Mouse (Mus musculus) midbrain, embryonic 12.5 days (tissue): ENCODE results near the gene Stk10. TPM values are rescaled to one million over a fixed set of nuclear protein-coding genes. Genes with fewer than 3 reads are reported as not detected.
"Not testable (repeated sequence)": the region's sequence is repeated elsewhere in the genome, so short reads cannot be mapped to it uniquely, and the experiment has no call there.

ENCODE experiments used
- ATAC-seq: fragments of 200-750 bp; cut with Nextera tagmentation; 2 replicates; pipeline ENCODE4 v1.8.0; 2017; ENCODE audit warnings: low read depth, moderate TSS enrichment, moderate library complexity; ENCODE audit not compliant: low FRiP score
- H3K27ac ChIP-seq: fragments of 300-500 bp; sonication (generic); replicated peaks from 2 replicates; pipeline ENCODE4 v1.5.1; 2016; ENCODE audit warnings: mild to moderate bottlenecking
- H3K27me3 ChIP-seq: fragments of 300-500 bp; sonication (generic); 2 replicates; pipeline ENCODE4 v1.6.1; 2016; ENCODE audit warnings: mild to moderate bottlenecking
- H3K36me3 ChIP-seq: fragments of 300-500 bp; sonication (generic); 2 replicates; pipeline ENCODE4 v1.6.1; 2016
- H3K4me1 ChIP-seq: fragments of 300-500 bp; sonication (generic); 2 replicates; pipeline ENCODE4 v1.6.1; 2016
- H3K4me2 ChIP-seq: fragments of 300-500 bp; sonication (generic); replicated peaks from 2 replicates; pipeline ENCODE4 v1.6.1; 2016; ENCODE audit warnings: mild to moderate bottlenecking, moderate library complexity
- H3K4me3 ChIP-seq: fragments of 300-500 bp; sonication (generic); 2 replicates; pipeline ENCODE4 v1.5.1; 2016; ENCODE audit warnings: mild to moderate bottlenecking
- H3K9ac ChIP-seq: fragments of 300-500 bp; sonication (generic); replicated peaks from 2 replicates; pipeline ENCODE4 v1.6.1; 2016; ENCODE audit warnings: mild to moderate bottlenecking, moderate library complexity
- H3K9me3 ChIP-seq: fragments of 300-500 bp; sonication (generic); 2 replicates; pipeline ENCODE4 v1.6.1; 2016; ENCODE audit warnings: mild to moderate bottlenecking
- WGBS: fragments of 180-500 bp; shearing (Covaris S2); methylation state at CpG from one replicate; pipeline ENCODE4 v1.1.7; 2016; 5-methylcytosine and 5-hydroxymethylcytosine counted together
- polyA plus RNA-seq: library from polyadenylated mRNA; unstranded; fragments of >200 nt; fragmentation: Nextera tagmentation; extraction: Ambion mirVana; gene quantifications from 2 replicates; pipeline ENCODE4 v1.2.1, GENCODE M21; 2016

Stk10 gene
- polyA plus RNA-seq, 1 experiment from 2014 or later: 1.8 TPM

GRCm38 (mm10) chr11:32503711-32504110, 29.4 kb upstream of the Stk10 start:
- H3K27ac ChIP-seq: no peak overlapping the region
- no peak overlapping the region for H3K9ac ChIP-seq
- 96% methylated on average over 2 of the region's 2 CpGs for WGBS
- no peak for ATAC-seq
- H3K36me3 ChIP-seq: peaks cover 14% of the 10 kb centered on the region
- H3K4me3 ChIP-seq: no peak overlapping the region
- no peaks in the 10 kb centered on the region for H3K4me1 ChIP-seq
- no peaks in the 10 kb centered on the region for H3K27me3 ChIP-seq
- H3K9me3 ChIP-seq: no peaks in the 10 kb centered on the region
- H3K4me2 ChIP-seq: no peak overlapping the region

- Histone ChIP-seq H3K9me3 (no peaks in the 10 kb centered on the region), H3K4me1 (no peaks in the 10 kb centered on the region), H3K4me2 (no peak overlapping the region), H3K27me3 (no peaks in the 10 kb centered on the region), H3K9ac (no peak overlapping the region), H3K27ac (no peak overlapping the region), H3K4me3 (no peak overlapping the region), H3K36me3 (peaks cover 10% of the 10 kb centered on the region)
- WGBS: 86% methylated on average over 7 of the region's 7 CpGs
- ATAC-seq: no peak
These were observed 27.9 kb upstream of the Stk10 start for GRCm38 (mm10) chr11:32505091-32505739.

GRCm38 (mm10) chr11:32510930-32511329, 22.2 kb upstream of the Stk10 start:
- WGBS: 95% methylated on average over 1 of the region's 1 CpGs
- Histone ChIP-seq H3K27ac (no peak overlapping the region), H3K27me3 (no peaks in the 10 kb centered on the region), H3K4me1 (no peaks in the 10 kb centered on the region), H3K36me3 (peaks cover 2% of the 10 kb centered on the region; the same call in 1 of the 2 replicates), H3K9me3 (no peaks in the 10 kb centered on the region), H3K4me2 (no peak overlapping the region), H3K9ac (no peak overlapping the region), H3K4me3 (no peak overlapping the region)
- no peak for ATAC-seq

GRCm38 (mm10) chr11:32514853-32515252, 18.3 kb upstream of the Stk10 start:
- not testable (repeated sequence) for H3K27ac ChIP-seq, H3K4me1 ChIP-seq, H3K4me2 ChIP-seq, ATAC-seq, H3K4me3 ChIP-seq, H3K9ac ChIP-seq, H3K27me3 ChIP-seq, H3K9me3 ChIP-seq
- WGBS: 94% methylated on average over 5 of the region's 5 CpGs
- peaks cover 29% of the 10 kb centered on the region for H3K36me3 ChIP-seq

DNA sequence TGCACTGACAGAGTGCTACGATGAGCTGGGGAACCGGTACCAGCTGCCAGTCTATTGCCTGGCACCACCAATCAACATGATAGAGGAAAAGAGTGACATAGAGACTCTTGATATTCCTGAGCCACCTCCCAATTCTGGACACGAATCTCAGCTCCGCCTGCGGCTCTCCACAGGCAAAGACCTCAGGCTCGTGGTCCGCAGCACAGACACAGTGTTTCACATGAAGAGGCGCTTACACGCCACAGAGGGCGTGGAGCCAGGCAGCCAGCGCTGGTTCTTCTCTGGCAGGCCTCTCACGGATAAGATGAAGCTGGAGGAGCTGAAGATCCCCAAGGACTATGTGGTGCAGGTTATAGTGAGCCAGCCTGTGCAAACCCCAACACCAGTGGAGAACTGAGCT, 17.0 kb upstream of the Stk10 start:
- H3K27ac ChIP-seq: no peak overlapping the region
- H3K36me3 ChIP-seq: peaks cover 30% of the 10 kb centered on the region
- H3K4me3 ChIP-seq: no peak overlapping the region
- no peak for ATAC-seq
- no peaks in the 10 kb centered on the region for H3K27me3 ChIP-seq
- H3K9me3 ChIP-seq: no peaks in the 10 kb centered on the region
- H3K4me2 ChIP-seq: no peak overlapping the region
- H3K9ac ChIP-seq: no peak overlapping the region
- H3K4me1 ChIP-seq: 0 out of 2 replicates have a peak, but pooled peaks cover 2% of the 10 kb centered on the region
- WGBS: 92% methylated on average over 12 of the region's 12 CpGs

- ATAC-seq: no peak
- Histone ChIP-seq H3K27me3 (no peaks in the 10 kb centered on the region), H3K4me1 (0 out of 2 replicates have a peak, but pooled peaks cover 2% of the 10 kb centered on the region), H3K4me3 (no peak overlapping the region), H3K4me2 (no peak overlapping the region), H3K9me3 (no peaks in the 10 kb centered on the region), H3K36me3 (peaks cover 30% of the 10 kb centered on the region), H3K9ac (no peak overlapping the region), H3K27ac (no peak overlapping the region)
- 87% methylated on average over 8 of the region's 8 CpGs for WGBS
These were observed 16.0 kb upstream of the Stk10 start for GRCm38 (mm10) chr11:32516916-32517712.

DNA sequence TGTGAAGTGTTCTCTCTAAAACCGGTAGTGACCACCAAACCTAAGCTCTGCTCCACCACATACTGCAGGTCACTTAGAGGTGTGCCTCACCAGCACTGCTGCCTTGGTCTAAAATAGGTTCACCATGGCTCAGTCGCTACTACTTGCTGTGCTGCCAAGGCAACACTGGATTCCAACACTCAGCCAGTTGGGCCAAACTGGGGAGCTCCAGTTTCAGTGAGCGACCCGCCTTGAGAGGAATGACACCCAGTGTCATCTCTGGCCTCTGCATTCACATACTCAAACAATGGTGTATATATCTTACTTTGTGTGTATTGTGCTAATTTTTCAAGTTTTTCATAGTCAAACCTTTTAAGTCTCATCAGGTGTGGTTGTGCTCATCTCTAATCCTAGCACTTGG, 14.3 kb upstream of the Stk10 start:
- no peak overlapping the region for H3K27ac ChIP-seq
- no peak overlapping the region for H3K4me3 ChIP-seq
- 89% methylated on average over 4 of the region's 4 CpGs for WGBS
- 0 out of 2 replicates have a peak, but pooled peaks cover 2% of the 10 kb centered on the region for H3K4me1 ChIP-seq
- H3K36me3 ChIP-seq: peaks cover 30% of the 10 kb centered on the region
- no peak overlapping the region for H3K9ac ChIP-seq
- no peak for ATAC-seq
- no peak overlapping the region for H3K4me2 ChIP-seq
- H3K9me3 ChIP-seq: no peaks in the 10 kb centered on the region
- no peaks in the 10 kb centered on the region for H3K27me3 ChIP-seq

DNA sequence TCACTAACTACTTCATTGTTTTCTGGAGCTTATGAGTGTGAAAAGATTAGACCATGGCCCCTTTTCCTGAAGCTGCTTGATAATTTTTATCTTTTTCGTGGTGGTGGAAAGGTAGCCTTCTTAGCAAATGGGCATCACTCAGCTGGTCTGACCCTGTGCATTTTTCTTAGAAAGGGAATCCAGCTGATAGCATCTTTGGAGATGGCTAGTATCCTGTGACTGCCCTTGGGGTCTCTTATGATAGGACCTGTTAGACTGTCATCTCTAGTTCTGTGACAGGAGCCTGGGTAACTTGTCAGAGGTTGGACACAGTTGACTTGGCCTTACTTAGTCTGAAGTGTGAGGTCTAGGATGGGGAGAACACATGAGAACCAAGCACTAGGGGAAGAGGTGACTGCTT, 13.8 kb upstream of the Stk10 start:
- Histone ChIP-seq H3K36me3 (peaks cover 36% of the 10 kb centered on the region), H3K4me2 (no peak overlapping the region), H3K9me3 (no peaks in the 10 kb centered on the region), H3K27ac (no peak overlapping the region), H3K4me3 (no peak overlapping the region), H3K27me3 (no peaks in the 10 kb centered on the region), H3K4me1 (0 out of 2 replicates have a peak, but pooled peaks cover 2% of the 10 kb centered on the region), H3K9ac (no peak overlapping the region)
- ATAC-seq: no peak
- 94% methylated on average over 1 of the region's 1 CpGs for WGBS

- Histone ChIP-seq H3K9me3 (no peaks in the 10 kb centered on the region), H3K4me1 (0 out of 2 replicates have a peak, but pooled peaks cover 2% of the 10 kb centered on the region), H3K36me3 (peaks cover 36% of the 10 kb centered on the region), H3K9ac (no peak overlapping the region), H3K4me3 (no peak overlapping the region), H3K27ac (no peak overlapping the region), H3K4me2 (no peak overlapping the region), H3K27me3 (no peaks in the 10 kb centered on the region)
- 83% methylated on average over 2 of the region's 2 CpGs for WGBS
- ATAC-seq: no peak
These were observed 11.9 kb upstream of the Stk10 start for GRCm38 (mm10) chr11:32521246-32521645.

- no peak for ATAC-seq
- Histone ChIP-seq H3K9ac (no peak overlapping the region), H3K4me2 (no peak overlapping the region), H3K36me3 (peaks cover 15% of the 10 kb centered on the region), H3K27ac (no peak overlapping the region), H3K9me3 (no peaks in the 10 kb centered on the region), H3K4me1 (no peaks in the 10 kb centered on the region), H3K27me3 (no peaks in the 10 kb centered on the region), H3K4me3 (no peak overlapping the region)
- 84% methylated on average over 11 of the region's 11 CpGs for WGBS
These were observed 8.8 kb upstream of the Stk10 start for GRCm38 (mm10) chr11:32524122-32524920.

GRCm38 (mm10) chr11:32527006-32527405, 6.1 kb upstream of the Stk10 start:
- Histone ChIP-seq H3K4me3 (no peak overlapping the region), H3K36me3 (peaks cover 11% of the 10 kb centered on the region; the same call in 1 of the 2 replicates), H3K4me2 (no peak overlapping the region), H3K4me1 (peaks cover under 1% of the 10 kb centered on the region; the same call in 1 of the 2 replicates), H3K9me3 (no peaks in the 10 kb centered on the region), H3K27ac (no peak overlapping the region), H3K27me3 (peaks cover 20% of the 10 kb centered on the region), H3K9ac (no peak overlapping the region)
- no peak for ATAC-seq
- WGBS: 87% methylated on average over 4 of the region's 4 CpGs

GRCm38 (mm10) chr11:32530151-32530550, 3.0 kb upstream of the Stk10 start:
- H3K36me3 ChIP-seq: 0 out of 2 replicates have a peak, but pooled peaks cover 4% of the 10 kb centered on the region
- H3K27me3 ChIP-seq: peaks cover 46% of the 10 kb centered on the region
- H3K27ac ChIP-seq: no peak overlapping the region
- H3K4me3 ChIP-seq: no peak overlapping the region
- no peak for ATAC-seq
- peaks cover 18% of the 10 kb centered on the region for H3K4me1 ChIP-seq
- 92% methylated on average over 1 of the region's 1 CpGs for WGBS
- no peak overlapping the region for H3K4me2 ChIP-seq
- no peaks in the 10 kb centered on the region for H3K9me3 ChIP-seq
- H3K9ac ChIP-seq: no peak overlapping the region
